In genomic region chr2:131529898-131530622, GRCm38 (mm10) we compare ENCODE assay signal across 9 mouse cellular contexts. TPM values are rescaled to one million over a fixed set of nuclear protein-coding genes. Genes with fewer than 3 reads are reported as not detected.
DNase-seq lines count a peak whose midpoint lies in the region; ATAC-seq and TF ChIP-seq lines count a peak whose summit lies in the region.
"Had no signal": no experiment of that assay in that cellular context is flagged by ENCODE, and none has a peak within 500 bp of the region (broad histone marks: within the 10 kb centered on the region; RNA-seq: fewer than 3 reads in every experiment).

No protein-coding gene starts in this region.

- H3K9ac ChIP-seq in forebrain, embryonic 15.5 days (replicated peaks), result no peak overlapping the region
- no peak overlapping the region for H3K9ac ChIP-seq in hindbrain, postnatal 0 days (replicated peaks; ENCODE audit: low read length)
- no peak overlapping the region for H3K9ac ChIP-seq in midbrain, embryonic 12.5 days (replicated peaks)
- no peak overlapping the region for H3K9ac ChIP-seq in stomach, embryonic 16.5 days (ENCODE audit: low read length)
- H3K9ac ChIP-seq: embryonic facial prominence, embryonic 15.5 days had no signal

- no peaks in the 10 kb centered on the region for H3K4me1 ChIP-seq in thymus, adult 2 months (replicated peaks; ENCODE audit: control insufficient read depth, insufficient read depth, low read length)
- H3K4me1 ChIP-seq in forebrain, embryonic 15.5 days, result no peaks in the 10 kb centered on the region
- H3K4me1 ChIP-seq in hindbrain, postnatal 0 days (ENCODE audit: insufficient read depth, low read length), result no peaks in the 10 kb centered on the region
- H3K4me1 ChIP-seq in midbrain, embryonic 12.5 days, result no peaks in the 10 kb centered on the region
- H3K4me1 ChIP-seq in stomach, embryonic 16.5 days (ENCODE audit: control insufficient read depth, insufficient read depth, low read length), result no peaks in the 10 kb centered on the region

- no peaks in the 10 kb centered on the region for H3K9me3 ChIP-seq in forebrain, embryonic 15.5 days
- H3K9me3 ChIP-seq in hindbrain, postnatal 0 days (ENCODE audit: low read length), result no peaks in the 10 kb centered on the region
- H3K9me3 ChIP-seq in midbrain, embryonic 12.5 days, result no peaks in the 10 kb centered on the region
- no peaks in the 10 kb centered on the region for H3K9me3 ChIP-seq in stomach, embryonic 16.5 days (replicated peaks; ENCODE audit: control insufficient read depth, low read length)
- H3K9me3 ChIP-seq: embryonic facial prominence, embryonic 15.5 days had no signal

- no peak; the same call in 1 of the 2 replicates for TF ChIP-seq CTCF in thymus, adult 2 months (IDR thresholded peaks at IDR 0.05; ENCODE audit: borderline replicate concordance, control insufficient read depth, extremely low read depth, insufficient read depth, low read length, poor library complexity)
- TF ChIP-seq CTCF in hindbrain, postnatal 0 days (IDR thresholded peaks at IDR 0.05; ENCODE audit: low read depth), result peak; percentile 92

- intact Hi-C loops in left cerebral cortex, postnatal 4 days (cut with DNase I), result loop anchor here (5.0 kb wide), 1 partner anchor 108 kb away; no protein-coding TSS in a partner anchor

- no peak overlapping the region for H3K4me3 ChIP-seq in thymus, adult 2 months (ENCODE audit: control insufficient read depth, insufficient read depth, low read length)
- H3K4me3 ChIP-seq in forebrain, embryonic 15.5 days, result no peak overlapping the region
- no peak overlapping the region for H3K4me3 ChIP-seq in hindbrain, postnatal 0 days (ENCODE audit: low read length)
- H3K4me3 ChIP-seq in midbrain, embryonic 12.5 days, result no peak overlapping the region
- no peak overlapping the region for H3K4me3 ChIP-seq in stomach, embryonic 16.5 days (replicated peaks; ENCODE audit: low read length)
- H3K4me3 ChIP-seq: embryonic facial prominence, embryonic 15.5 days had no signal

- peak; percentile 52 for DNase-seq in thymus, adult 2 months
- no peak for DNase-seq in thymus, adult 18-20 months
- DNase-seq in cerebellum, adult 11 months, result peak; percentile 43
- peak; percentile 85 for DNase-seq in hindbrain, postnatal 0 days (ENCODE audit: low spot score)
- peak; percentile 61 for DNase-seq in left cerebral cortex, postnatal 4 days

- no peak overlapping the region for H3K4me2 ChIP-seq in forebrain, embryonic 15.5 days (replicated peaks)
- no peak overlapping the region for H3K4me2 ChIP-seq in hindbrain, postnatal 0 days (ENCODE audit: low read depth, low read length)
- no peak overlapping the region for H3K4me2 ChIP-seq in midbrain, embryonic 12.5 days (replicated peaks)
- no peak overlapping the region for H3K4me2 ChIP-seq in stomach, embryonic 16.5 days (ENCODE audit: low read depth, low read length)
- H3K4me2 ChIP-seq: embryonic facial prominence, embryonic 15.5 days had no signal

- ATAC-seq in forebrain, embryonic 15.5 days (replicated peaks), result peak; percentile 49; the same call in 1 of the 2 replicates
- ATAC-seq in hindbrain, postnatal 0 days, result peak; percentile 64
- peak; percentile 47; the same call in 1 of the 2 replicates for ATAC-seq in midbrain, embryonic 12.5 days (ENCODE audit: low FRiP score, low read depth)
- ATAC-seq in stomach, embryonic 16.5 days (ENCODE audit: insufficient read depth, low FRiP score), result peak; percentile 50; the same call in 1 of the 2 replicates

- no peak for TF ChIP-seq POLR2A in thymus, adult 2 months (IDR thresholded peaks at IDR 0.05; ENCODE audit: control insufficient read depth, extremely low read depth, insufficient read depth, low read length, poor library complexity)

- H3K27me3 ChIP-seq in thymus, adult 2 months (ENCODE audit: control insufficient read depth, insufficient read depth, low read length), result no peaks in the 10 kb centered on the region
- H3K27me3 ChIP-seq in forebrain, embryonic 15.5 days, result no peaks in the 10 kb centered on the region
- no peaks in the 10 kb centered on the region for H3K27me3 ChIP-seq in hindbrain, postnatal 0 days (ENCODE audit: insufficient read depth, low read length)
- peaks cover 4% of the 10 kb centered on the region; the same call in 1 of the 2 replicates for H3K27me3 ChIP-seq in midbrain, embryonic 12.5 days
- H3K27me3 ChIP-seq in stomach, embryonic 16.5 days (ENCODE audit: control insufficient read depth, insufficient read depth, low read length), result no peaks in the 10 kb centered on the region
- H3K27me3 ChIP-seq: embryonic facial prominence, embryonic 15.5 days had no signal

- H3K27ac ChIP-seq in thymus, adult 2 months (ENCODE audit: control insufficient read depth, insufficient read depth, low read length), result no peak overlapping the region
- H3K27ac ChIP-seq in forebrain, embryonic 15.5 days (replicated peaks), result no peak overlapping the region
- H3K27ac ChIP-seq in hindbrain, postnatal 0 days, result no peak overlapping the region
- no peak overlapping the region for H3K27ac ChIP-seq in midbrain, embryonic 12.5 days (replicated peaks)
- H3K27ac ChIP-seq in stomach, embryonic 16.5 days (ENCODE audit: low read length), result no peak overlapping the region
- H3K27ac ChIP-seq: embryonic facial prominence, embryonic 15.5 days had no signal

- 41% methylated on average over 11 of the region's 11 CpGs for WGBS in thymus, adult 2 months
- WGBS in forebrain, embryonic 15.5 days, result 36% methylated on average over 11 of the region's 11 CpGs
- 36% methylated on average over 11 of the region's 11 CpGs for WGBS in hindbrain, postnatal 0 days
- WGBS in midbrain, embryonic 12.5 days, result 35% methylated on average over 11 of the region's 11 CpGs
- WGBS in stomach, embryonic 16.5 days, result 29% methylated on average over 11 of the region's 11 CpGs

- no peaks in the 10 kb centered on the region for H3K36me3 ChIP-seq in thymus, adult 2 months (ENCODE audit: control insufficient read depth, insufficient read depth, low read length)
- no peaks in the 10 kb centered on the region for H3K36me3 ChIP-seq in forebrain, embryonic 15.5 days
- H3K36me3 ChIP-seq in hindbrain, postnatal 0 days (ENCODE audit: insufficient read depth, low read length), result no peaks in the 10 kb centered on the region; the same call in 1 of the 2 replicates
- H3K36me3 ChIP-seq in midbrain, embryonic 12.5 days, result no peaks in the 10 kb centered on the region
- no peaks in the 10 kb centered on the region for H3K36me3 ChIP-seq in stomach, embryonic 16.5 days (ENCODE audit: control insufficient read depth, insufficient read depth, low read length)

RNA-seq across cellular contexts. Expression of gene Adra1d, which starts 32.0 kb away (rescaled TPM):
- polyA plus RNA-seq in thymus, adult 2 months (2012; rRNA removed), result 1.3 and 1.9 TPM in 2 replicates
- polyA plus RNA-seq in forebrain, embryonic 15.5 days (2015; fragmentation: Nextera tagmentation; extraction: Ambion mirVana), result 0.09 and 0.11 TPM in 2 replicates
- total RNA-seq in hindbrain, postnatal 0 days (2014; rRNA removed), result 4.1 and 5.1 TPM in 2 replicates
- polyA plus RNA-seq in hindbrain, postnatal 0 days (2015; fragmentation: Nextera tagmentation; extraction: Ambion mirVana), result 0.81 and 0.84 TPM in 2 replicates
- 1 to 10 TPM; 2.6 to 4.5 TPM for total RNA-seq in left cerebral cortex, postnatal 4 days (2021)
- polyA plus RNA-seq in midbrain, embryonic 12.5 days (2016; fragmentation: Nextera tagmentation; extraction: Ambion mirVana), result 0.20 and 0.27 TPM in 2 replicates
- 0.22 and 0.42 TPM in 2 replicates for polyA plus RNA-seq in stomach, embryonic 16.5 days (2015; fragmentation: Nextera tagmentation; extraction: Ambion mirVana)

RNA-seq across cellular contexts. Expression of gene Smox, which starts 38.8 kb away (rescaled TPM):
- polyA plus RNA-seq in thymus, adult 2 months (2012; rRNA removed), result 49.1 and 53.6 TPM in 2 replicates
- 55.6 and 63.3 TPM in 2 replicates for polyA plus RNA-seq in forebrain, embryonic 15.5 days (2015; fragmentation: Nextera tagmentation; extraction: Ambion mirVana)
- 214 and 230 TPM in 2 replicates for total RNA-seq in hindbrain, postnatal 0 days (2014; rRNA removed)
- 94.2 and 103 TPM in 2 replicates for polyA plus RNA-seq in hindbrain, postnatal 0 days (2015; fragmentation: Nextera tagmentation; extraction: Ambion mirVana)
- total RNA-seq in left cerebral cortex, postnatal 4 days (2021), result 10 to 100 TPM; 48.4 to 52.8 TPM
- polyA plus RNA-seq in midbrain, embryonic 12.5 days (2016; fragmentation: Nextera tagmentation; extraction: Ambion mirVana), result 43.0 and 47.7 TPM in 2 replicates
- 35.7 and 38.6 TPM in 2 replicates for polyA plus RNA-seq in stomach, embryonic 16.5 days (2015; fragmentation: Nextera tagmentation; extraction: Ambion mirVana)

Comparison
In these comparisons a context has a peak if more than half of its experiments do, and no peak if none do; other contexts are left out.
1. DNase-seq: peak in thymus, adult 2 months (single experiment), cerebellum, adult 11 months (single experiment), hindbrain, postnatal 0 days (single experiment) and left cerebral cortex, postnatal 4 days (single experiment); none in thymus, adult 18-20 months (0 of 2).
2. Peak in every context shown above with its lines, with median percentiles within 50 percentile points of each other: ATAC-seq.